ENCODE assay signal across 20 mouse cellular contexts in genomic region chr19:32191596-32191995, GRCm38 (mm10).
"Had no signal": no experiment of that assay in that cellular context is flagged by ENCODE, and none has a peak within 500 bp of the region (broad histone marks: within the 10 kb centered on the region; RNA-seq: fewer than 3 reads in every experiment).

No protein-coding gene starts in this region.

- H3K4me3 ChIP-seq: limb, embryonic 12.5 days; limb, embryonic 15.5 days; midbrain, embryonic 12.5 days; midbrain, embryonic 15.5 days; neural tube, embryonic 12.5 days; neural tube, embryonic 15.5 days had no signal

- H3K36me3 ChIP-seq: limb, embryonic 12.5 days; limb, embryonic 15.5 days; midbrain, embryonic 12.5 days; midbrain, embryonic 15.5 days; neural tube, embryonic 12.5 days; neural tube, embryonic 15.5 days had no signal

- DNase-seq: kidney, adult 18-20 months; kidney, postnatal 25 days; left cerebral cortex, postnatal 4 days; right cerebral cortex, adult 18-20 months; right cerebral cortex, postnatal 14 days; right cerebral cortex, postnatal 4 days; thymus, adult 2 months; thymus, postnatal 14 days; thymus, postnatal 4 days had no signal

- H3K4me1 ChIP-seq: midbrain, embryonic 12.5 days; neural tube, embryonic 12.5 days; neural tube, embryonic 15.5 days had no signal

- H3K27ac ChIP-seq: kidney, postnatal 0 days; limb, embryonic 12.5 days; limb, embryonic 15.5 days; liver, embryonic 14.5 days; macrophage; midbrain, embryonic 12.5 days; midbrain, embryonic 15.5 days; neural tube, embryonic 12.5 days; neural tube, embryonic 15.5 days; stomach, postnatal 0 days had no signal

- H3K9ac ChIP-seq: limb, embryonic 12.5 days; limb, embryonic 15.5 days; liver, embryonic 14.5 days; midbrain, embryonic 12.5 days; midbrain, embryonic 15.5 days; neural tube, embryonic 12.5 days; neural tube, embryonic 15.5 days had no signal

- H3K27me3 ChIP-seq: limb, embryonic 12.5 days; limb, embryonic 15.5 days; midbrain, embryonic 12.5 days; midbrain, embryonic 15.5 days; neural tube, embryonic 12.5 days; neural tube, embryonic 15.5 days had no signal

- ATAC-seq: lung, postnatal 0 days; midbrain, embryonic 15.5 days had no signal

- H3K4me2 ChIP-seq: limb, embryonic 12.5 days; limb, embryonic 15.5 days; midbrain, embryonic 12.5 days; midbrain, embryonic 15.5 days; neural tube, embryonic 12.5 days; neural tube, embryonic 15.5 days had no signal

- H3K9me3 ChIP-seq: limb, embryonic 12.5 days; limb, embryonic 15.5 days; midbrain, embryonic 12.5 days; midbrain, embryonic 15.5 days; neural tube, embryonic 12.5 days; neural tube, embryonic 15.5 days had no signal
